Mouse (Mus musculus) thymus, adult 2 months (tissue): ENCODE results near the gene Ush1c. TPM values are rescaled to one million over a fixed set of nuclear protein-coding genes. Genes with fewer than 3 reads are reported as not detected.

Source experiments
- DNase-seq: peaks from one replicate; pipeline ENCODE4 v3.0.0; 2021
- H3K27ac ChIP-seq: fragments of 200-500 bp; 2 replicates; pipeline ENCODE4 v1.5.1; 2012; ENCODE audit warnings: low read length, control low read depth; ENCODE audit not compliant: control insufficient read depth, insufficient read depth
- H3K27me3 ChIP-seq: fragments of 200-500 bp; 2 replicates; pipeline ENCODE4 v1.6.1; 2012; ENCODE audit warnings: mild to moderate bottlenecking, low read length, moderate library complexity, mixed read lengths; ENCODE audit not compliant: control insufficient read depth, insufficient read depth
- H3K36me3 ChIP-seq: fragments of 200-500 bp; 2 replicates; pipeline ENCODE4 v1.6.1; 2012; ENCODE audit warnings: mild to moderate bottlenecking, low read length, moderate library complexity; ENCODE audit not compliant: control insufficient read depth, insufficient read depth
- H3K4me1 ChIP-seq: fragments of 200-500 bp; replicated peaks from 2 replicates; pipeline ENCODE4 v1.6.1; 2012; ENCODE audit warnings: low read length; ENCODE audit not compliant: control insufficient read depth, insufficient read depth
- H3K4me3 ChIP-seq: fragments of 200-500 bp; 2 replicates; pipeline ENCODE4 v1.5.1; 2012; ENCODE audit warnings: mild to moderate bottlenecking, low read length, control low read depth, moderate library complexity; ENCODE audit not compliant: control insufficient read depth, insufficient read depth
- CTCF ChIP-seq: fragments of 200-500 bp; IDR thresholded peaks from 2 replicates; pipeline ENCODE4 v1.5.1; 2012; ENCODE audit warnings: mild to moderate bottlenecking, control low read depth, low read length, moderate library complexity, borderline replicate concordance; ENCODE audit not compliant: control insufficient read depth, poor library complexity, insufficient read depth; ENCODE audit errors: extremely low read depth
- POLR2A ChIP-seq: fragments of 200-500 bp; IDR thresholded peaks from 2 replicates; pipeline ENCODE4 v1.6.1; 2012; ENCODE audit warnings: mild to moderate bottlenecking, low read length, control low read depth, moderate library complexity; ENCODE audit not compliant: control insufficient read depth, poor library complexity, insufficient read depth; ENCODE audit errors: extremely low read depth
- WGBS: fragments of 180-500 bp; shearing (Covaris S2); methylation state at CpG from one replicate; pipeline ENCODE4 v1.1.7; 2018; 5-methylcytosine and 5-hydroxymethylcytosine counted together
- polyA plus RNA-seq: library from polyadenylated mRNA; depleted of rRNA; stranded (reverse); fragments of >200 nt; gene quantifications from 2 replicates; pipeline ENCODE4 v1.2.3, GENCODE M21; 2012

Gene Ush1c
- polyA plus RNA-seq, 1 experiment: 0.77 TPM

DNA sequence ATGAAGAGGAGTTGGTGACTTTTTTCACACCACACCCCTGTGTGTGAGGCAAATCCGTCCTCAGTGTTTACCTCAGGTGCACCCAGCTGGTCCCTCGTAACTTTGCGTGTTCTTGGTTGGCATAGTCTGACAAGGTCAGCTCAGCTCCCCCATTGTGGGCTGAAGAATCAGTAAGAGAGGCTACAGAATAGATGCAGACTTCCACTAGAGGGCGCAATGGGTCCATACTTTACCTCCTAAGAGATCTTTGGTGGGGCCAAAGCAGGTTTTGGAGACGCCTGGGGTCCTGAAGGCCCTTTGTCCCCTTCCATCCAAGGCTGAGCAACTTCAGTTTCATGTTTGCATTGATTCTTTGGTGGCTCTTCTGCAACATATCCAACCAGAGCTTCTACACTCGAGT lies 41.6 kb upstream of the Ush1c start:
- Histone ChIP-seq H3K36me3 (no peaks in the 10 kb centered on the region), H3K27me3 (no peaks in the 10 kb centered on the region), H3K4me1 (no peaks in the 10 kb centered on the region), H3K27ac (no peak overlapping the region), H3K4me3 (no peak overlapping the region)
- TF ChIP-seq CTCF (no peak; the same call in 1 of the 2 replicates), POLR2A (no peak)
- peak; percentile 49 for DNase-seq
- 16% methylated on average over 6 of the region's 6 CpGs for WGBS

DNA sequence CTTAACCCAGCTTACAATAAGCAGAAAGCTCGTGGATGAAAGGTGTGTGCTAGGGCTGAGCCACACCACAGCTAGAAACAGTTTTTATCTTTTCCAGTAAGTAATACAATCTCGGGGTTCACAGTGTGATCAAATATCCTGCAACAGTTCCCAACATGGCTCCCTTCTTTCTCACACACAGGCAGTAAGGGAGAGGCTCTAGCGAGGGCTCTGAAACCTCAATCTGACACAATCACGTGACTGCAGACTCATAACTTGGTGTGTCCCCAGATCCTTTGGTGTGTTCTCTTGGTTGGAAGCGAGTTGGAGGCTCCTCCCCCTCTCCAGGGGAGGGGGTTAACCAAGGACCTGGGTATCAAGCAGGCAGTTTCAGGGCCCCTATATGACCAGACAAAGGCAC lies 37.9 kb upstream of the Ush1c start:
- Histone ChIP-seq H3K4me1 (no peaks in the 10 kb centered on the region), H3K27me3 (no peaks in the 10 kb centered on the region), H3K36me3 (no peaks in the 10 kb centered on the region), H3K27ac (no peak overlapping the region), H3K4me3 (no peak overlapping the region)
- no peak for TF ChIP-seq CTCF
- TF ChIP-seq POLR2A: no peak
- no peak for DNase-seq
- WGBS: 49% methylated on average over 5 of the region's 5 CpGs

DNA sequence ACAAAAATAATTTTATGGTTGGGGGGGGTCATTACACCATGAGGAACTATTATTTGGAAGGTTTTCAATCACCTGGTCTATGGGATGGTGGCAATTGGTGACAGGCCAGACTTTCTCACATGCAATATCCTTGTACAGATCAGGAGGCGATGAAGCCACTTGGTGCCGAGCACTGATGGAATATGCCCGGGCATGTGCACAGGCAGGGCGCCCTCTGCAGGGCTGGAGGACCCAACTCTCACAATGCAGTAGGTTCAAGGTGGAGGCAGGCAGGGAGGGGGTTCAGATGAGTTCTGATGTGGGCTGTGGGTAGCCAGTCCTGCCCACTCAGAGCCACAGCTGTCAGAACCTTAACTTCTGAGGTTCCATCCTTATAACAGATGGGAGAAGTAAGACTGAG lies 13.5 kb upstream of the Ush1c start:
- TF ChIP-seq POLR2A: no peak
- no peak for TF ChIP-seq CTCF
- no peaks in the 10 kb centered on the region for H3K27me3 ChIP-seq

DNA sequence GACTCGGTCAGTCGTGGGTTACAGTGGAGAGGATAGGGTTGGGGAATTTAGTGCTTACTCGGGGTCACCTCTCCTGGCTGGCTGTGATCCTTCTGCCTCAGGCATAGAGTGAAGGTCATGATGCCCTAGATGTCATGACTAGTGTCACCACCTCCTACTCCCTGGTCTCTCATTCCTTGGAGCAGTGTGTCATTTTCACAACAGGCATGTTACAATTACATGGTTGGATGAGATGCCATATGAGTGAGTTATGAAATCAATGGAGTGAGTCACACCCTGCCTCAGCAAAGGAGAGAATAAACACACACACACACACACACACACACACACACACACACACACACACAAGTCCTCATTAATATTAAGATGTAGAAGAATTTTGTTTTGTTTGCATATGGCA lies 9.3 kb upstream of the Ush1c start:
- TF ChIP-seq CTCF (no peak), POLR2A (no peak)
- H3K4me3 ChIP-seq: no peak overlapping the region
- no peak for DNase-seq
- no peaks in the 10 kb centered on the region for H3K36me3 ChIP-seq
- no peaks in the 10 kb centered on the region for H3K27me3 ChIP-seq
- H3K27ac ChIP-seq: no peak overlapping the region
- 93% methylated on average over 3 of the region's 3 CpGs for WGBS
- no peaks in the 10 kb centered on the region for H3K4me1 ChIP-seq

More for the DNA sequence above, 13.5 kb upstream of the Ush1c start:
- no peaks in the 10 kb centered on the region for H3K36me3 ChIP-seq
- DNase-seq: peak; percentile 4
- H3K4me3 ChIP-seq: no peak overlapping the region
- H3K27ac ChIP-seq: no peak overlapping the region
- H3K4me1 ChIP-seq: no peaks in the 10 kb centered on the region
- WGBS: 86% methylated on average over 4 of the region's 4 CpGs

DNA sequence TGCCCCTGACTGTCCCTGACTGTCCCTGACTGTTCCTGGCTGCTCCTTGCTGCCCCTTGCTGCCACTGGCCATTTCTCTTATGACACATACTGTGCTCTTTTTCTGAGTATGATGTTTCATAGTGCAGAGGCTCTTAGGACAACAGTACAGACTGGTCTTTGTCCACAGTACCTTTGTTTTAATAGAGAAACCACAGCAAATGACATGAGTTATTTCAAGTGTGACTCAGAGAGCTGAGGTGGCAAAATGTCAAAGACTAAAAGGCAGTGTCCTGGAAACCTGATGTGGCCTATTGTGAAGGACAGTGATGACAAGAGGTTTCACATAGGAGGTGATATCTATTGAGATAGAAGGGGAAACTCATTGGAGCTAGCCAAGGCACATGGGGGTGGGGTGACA lies 8.6 kb upstream of the Ush1c start:
- no peaks in the 10 kb centered on the region for H3K4me1 ChIP-seq
- H3K27ac ChIP-seq: no peak overlapping the region
- H3K4me3 ChIP-seq: no peak overlapping the region
- no peak for TF ChIP-seq CTCF
- no peak for TF ChIP-seq POLR2A
- no peaks in the 10 kb centered on the region for H3K27me3 ChIP-seq
- DNase-seq: no peak
- no peaks in the 10 kb centered on the region for H3K36me3 ChIP-seq

DNA sequence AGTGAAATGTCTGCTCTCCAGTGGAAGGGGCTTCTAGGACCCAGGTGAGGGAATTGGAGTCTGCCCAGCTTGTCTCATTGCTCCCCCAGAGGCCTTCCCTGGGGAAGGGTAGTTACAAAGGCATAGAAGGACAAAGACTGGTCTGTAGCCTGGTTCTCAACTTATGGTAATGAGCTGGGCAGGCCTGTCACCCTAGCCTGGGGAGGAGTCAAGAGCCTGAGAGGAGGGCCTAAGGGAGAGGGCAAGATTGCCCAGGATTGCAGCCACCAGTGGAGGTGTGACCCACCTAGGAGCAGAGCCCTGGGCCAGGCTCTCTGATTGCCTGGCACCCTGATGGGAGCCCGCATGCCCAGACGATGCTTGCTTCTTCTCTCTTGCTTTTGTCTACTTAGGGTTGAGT lies 2.4 kb upstream of the Ush1c start, which contains the start of gene Otog:
Gene Otog (plus strand): TSS at position 292 of the 400 bp plus-strand sequence.
- Histone ChIP-seq H3K4me3 (no peak within 1 kb of the TSS), H3K27ac (no peak within 1 kb of the TSS), H3K36me3 (no peaks in the 10 kb centered on the region), H3K27me3 (no peaks in the 10 kb centered on the region), H3K4me1 (no peaks in the 10 kb centered on the region)
- WGBS: 80% methylated on average over 2 of the region's 2 CpGs
- TF ChIP-seq POLR2A (no peak), CTCF (no peak)
- DNase-seq: no peak

DNA sequence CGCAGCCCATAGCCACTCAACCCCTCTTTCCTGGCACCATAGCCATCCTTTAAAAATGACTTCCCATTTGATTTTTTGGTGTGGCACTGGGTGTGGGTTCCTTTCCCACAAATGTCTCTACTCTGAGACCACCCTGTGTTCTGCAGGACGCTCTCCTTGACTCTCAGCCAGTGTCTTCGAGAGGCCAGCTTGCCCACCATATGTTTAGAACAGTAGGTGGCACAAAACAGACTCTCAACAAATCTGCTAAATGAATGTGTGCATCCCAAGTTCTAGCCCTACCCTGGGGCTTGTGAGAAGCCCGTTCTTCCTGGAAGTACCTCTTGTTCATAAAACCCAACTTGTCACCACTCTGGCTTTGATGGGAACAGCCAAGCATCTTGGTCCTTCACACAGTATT lies 1.8 kb upstream of the Ush1c start:
- no peaks in the 10 kb centered on the region for H3K27me3 ChIP-seq
- H3K4me3 ChIP-seq: no peak overlapping the region
- no peaks in the 10 kb centered on the region for H3K36me3 ChIP-seq
- H3K4me1 ChIP-seq: no peaks in the 10 kb centered on the region
- 93% methylated on average over 4 of the region's 4 CpGs for WGBS
- no peak overlapping the region for H3K27ac ChIP-seq
- no peak for DNase-seq
- TF ChIP-seq POLR2A (no peak), CTCF (no peak)
